Mouse (Mus musculus): ENCODE data around the gene 5730522E02Rik. TPM values are rescaled to one million over a fixed set of nuclear protein-coding genes. Genes with fewer than 3 reads are reported as not detected.

Gene 5730522E02Rik
- polyA plus RNA-seq, 1 experiment from 2014 or later = 26.4 TPM

GRCm38 (mm10) chr11:25838451-25838850 is 372.1 kb downstream of the 5730522E02Rik start:
- Histone ChIP-seq H3K4me1 (replicated peaks; ENCODE audit: control insufficient read depth, insufficient read depth, low read length) (no peaks in the 10 kb centered on the region), H3K9me3 (ENCODE audit: control insufficient read depth, low read length) (no peaks in the 10 kb centered on the region)
- 94% methylated on average over 1 of the region's 1 CpGs for WGBS

GRCm38 (mm10) chr11:25819789-25820188 is 390.8 kb downstream of the 5730522E02Rik start:
- H3K27me3 ChIP-seq (replicated peaks; ENCODE audit: control insufficient read depth, insufficient read depth, low read length) = no peaks in the 10 kb centered on the region
- H3K36me3 ChIP-seq (ENCODE audit: control insufficient read depth, insufficient read depth) = no peaks in the 10 kb centered on the region
- H3K9ac ChIP-seq (replicated peaks; ENCODE audit: low read depth, low read length) = no peak overlapping the region
- H3K4me3 ChIP-seq (replicated peaks; ENCODE audit: low read length) = no peak overlapping the region
- H3K9me3 ChIP-seq (ENCODE audit: control insufficient read depth, low read length) = peaks cover 2% of the 10 kb centered on the region; the same call in 1 of the 2 replicates
- no peaks in the 10 kb centered on the region for H3K4me1 ChIP-seq (replicated peaks; ENCODE audit: control insufficient read depth, insufficient read depth, low read length)
- no peak for ATAC-seq
- no peak overlapping the region for H3K4me2 ChIP-seq (ENCODE audit: low read length)
- no peak overlapping the region for H3K27ac ChIP-seq (ENCODE audit: low read length)

More at GRCm38 (mm10) chr11:25838451-25838850, 372.1 kb downstream of the 5730522E02Rik start:
- Histone ChIP-seq H3K27ac (ENCODE audit: low read length) (no peak overlapping the region), H3K9ac (replicated peaks; ENCODE audit: low read depth, low read length) (no peak overlapping the region), H3K4me3 (replicated peaks; ENCODE audit: low read length) (no peak overlapping the region), H3K27me3 (replicated peaks; ENCODE audit: control insufficient read depth, insufficient read depth, low read length) (no peaks in the 10 kb centered on the region), H3K4me2 (ENCODE audit: low read length) (no peak overlapping the region), H3K36me3 (ENCODE audit: control insufficient read depth, insufficient read depth) (no peaks in the 10 kb centered on the region)
- ATAC-seq = no peak

- Histone ChIP-seq H3K4me1 (replicated peaks; ENCODE audit: control insufficient read depth, insufficient read depth, low read length) (no peaks in the 10 kb centered on the region), H3K27me3 (replicated peaks; ENCODE audit: control insufficient read depth, insufficient read depth, low read length) (no peaks in the 10 kb centered on the region), H3K9ac (replicated peaks; ENCODE audit: low read depth, low read length) (no peak overlapping the region), H3K4me3 (replicated peaks; ENCODE audit: low read length) (no peak overlapping the region), H3K36me3 (ENCODE audit: control insufficient read depth, insufficient read depth) (no peaks in the 10 kb centered on the region), H3K4me2 (ENCODE audit: low read length) (no peak overlapping the region), H3K9me3 (ENCODE audit: control insufficient read depth, low read length) (no peaks in the 10 kb centered on the region), H3K27ac (ENCODE audit: low read length) (no peak overlapping the region)
- no peak for ATAC-seq
- WGBS = 79% methylated on average over 2 of the region's 2 CpGs
Measured at GRCm38 (mm10) chr11:25813446-25813845, 397.1 kb downstream of the 5730522E02Rik start.

GRCm38 (mm10) chr11:25787691-25788090 is 422.9 kb downstream of the 5730522E02Rik start:
- Histone ChIP-seq H3K27me3 (replicated peaks; ENCODE audit: control insufficient read depth, insufficient read depth, low read length) (no peaks in the 10 kb centered on the region), H3K4me3 (replicated peaks; ENCODE audit: low read length) (no peak overlapping the region), H3K36me3 (ENCODE audit: control insufficient read depth, insufficient read depth) (no peaks in the 10 kb centered on the region), H3K27ac (ENCODE audit: low read length) (no peak overlapping the region), H3K9me3 (ENCODE audit: control insufficient read depth, low read length) (no peaks in the 10 kb centered on the region), H3K4me1 (replicated peaks; ENCODE audit: control insufficient read depth, insufficient read depth, low read length) (no peaks in the 10 kb centered on the region), H3K4me2 (ENCODE audit: low read length) (no peak overlapping the region), H3K9ac (replicated peaks; ENCODE audit: low read depth, low read length) (no peak overlapping the region)
- 57% methylated on average over 1 of the region's 1 CpGs for WGBS
- ATAC-seq = no peak

DNA sequence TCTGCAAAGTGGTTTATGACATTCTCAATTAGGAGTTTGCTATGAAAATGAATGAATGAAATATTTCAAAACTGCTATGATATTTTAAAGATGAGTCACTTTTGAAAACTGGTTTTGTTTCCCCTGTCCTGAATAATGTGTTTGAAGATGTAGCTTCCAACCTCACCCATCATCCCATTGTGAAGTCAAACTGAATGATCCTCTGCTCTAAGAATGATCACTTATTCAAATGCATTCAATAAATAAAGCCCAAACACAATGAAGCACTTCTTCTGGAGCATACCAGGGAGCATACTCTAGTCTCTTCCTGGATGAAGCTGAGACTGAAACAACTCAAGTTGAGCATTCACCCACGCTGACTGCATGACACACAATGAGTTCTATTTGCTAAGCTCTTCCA is 438.3 kb downstream of the 5730522E02Rik start:
- no peak overlapping the region for H3K27ac ChIP-seq (ENCODE audit: low read length)
- no peak overlapping the region for H3K9ac ChIP-seq (replicated peaks; ENCODE audit: low read depth, low read length)
- no peak for ATAC-seq
- no peak overlapping the region for H3K4me3 ChIP-seq (replicated peaks; ENCODE audit: low read length)
- H3K4me1 ChIP-seq (replicated peaks; ENCODE audit: control insufficient read depth, insufficient read depth, low read length) = peaks cover 8% of the 10 kb centered on the region
- 83% methylated on average over 1 of the region's 1 CpGs for WGBS
- no peaks in the 10 kb centered on the region for H3K27me3 ChIP-seq (replicated peaks; ENCODE audit: control insufficient read depth, insufficient read depth, low read length)
- H3K4me2 ChIP-seq (ENCODE audit: low read length) = no peak overlapping the region
- no peaks in the 10 kb centered on the region for H3K36me3 ChIP-seq (ENCODE audit: control insufficient read depth, insufficient read depth)
- no peaks in the 10 kb centered on the region for H3K9me3 ChIP-seq (ENCODE audit: control insufficient read depth, low read length)

GRCm38 (mm10) chr11:25770991-25771568 is 439.5 kb downstream of the 5730522E02Rik start:
- peak; percentile 18; the same call in 1 of the 2 replicates for ATAC-seq
- no peaks in the 10 kb centered on the region for H3K27me3 ChIP-seq (replicated peaks; ENCODE audit: control insufficient read depth, insufficient read depth, low read length)
- no peak overlapping the region; the same call in 1 of the 2 replicates for H3K27ac ChIP-seq (ENCODE audit: low read length)
- no peaks in the 10 kb centered on the region for H3K9me3 ChIP-seq (ENCODE audit: control insufficient read depth, low read length)
- WGBS = 56% methylated on average over 3 of the region's 3 CpGs
- H3K4me3 ChIP-seq (replicated peaks; ENCODE audit: low read length) = no peak overlapping the region
- H3K36me3 ChIP-seq (ENCODE audit: control insufficient read depth, insufficient read depth) = no peaks in the 10 kb centered on the region
- no peak overlapping the region for H3K9ac ChIP-seq (replicated peaks; ENCODE audit: low read depth, low read length)
- H3K4me1 ChIP-seq (replicated peaks; ENCODE audit: control insufficient read depth, insufficient read depth, low read length) = peaks cover 8% of the 10 kb centered on the region
- H3K4me2 ChIP-seq (ENCODE audit: low read length) = no peak overlapping the region

- H3K9me3 ChIP-seq (ENCODE audit: control insufficient read depth, low read length) = no peaks in the 10 kb centered on the region
- no peaks in the 10 kb centered on the region for H3K36me3 ChIP-seq (ENCODE audit: control insufficient read depth, insufficient read depth)
- H3K27me3 ChIP-seq (replicated peaks; ENCODE audit: control insufficient read depth, insufficient read depth, low read length) = no peaks in the 10 kb centered on the region
- WGBS = 24% methylated on average over 5 of the region's 5 CpGs
- no peak overlapping the region for H3K4me3 ChIP-seq (replicated peaks; ENCODE audit: low read length)
- H3K27ac ChIP-seq (ENCODE audit: low read length) = peak overlapping the region; percentile 10; the same call in 1 of the 2 replicates
- H3K9ac ChIP-seq (replicated peaks; ENCODE audit: low read depth, low read length) = no peak overlapping the region
- peak; percentile 45 for ATAC-seq
- no peak overlapping the region for H3K4me2 ChIP-seq (ENCODE audit: low read length)
- H3K4me1 ChIP-seq (replicated peaks; ENCODE audit: control insufficient read depth, insufficient read depth, low read length) = peaks cover 8% of the 10 kb centered on the region
Measured at GRCm38 (mm10) chr11:25767584-25768333, 442.8 kb downstream of the 5730522E02Rik start.

DNA sequence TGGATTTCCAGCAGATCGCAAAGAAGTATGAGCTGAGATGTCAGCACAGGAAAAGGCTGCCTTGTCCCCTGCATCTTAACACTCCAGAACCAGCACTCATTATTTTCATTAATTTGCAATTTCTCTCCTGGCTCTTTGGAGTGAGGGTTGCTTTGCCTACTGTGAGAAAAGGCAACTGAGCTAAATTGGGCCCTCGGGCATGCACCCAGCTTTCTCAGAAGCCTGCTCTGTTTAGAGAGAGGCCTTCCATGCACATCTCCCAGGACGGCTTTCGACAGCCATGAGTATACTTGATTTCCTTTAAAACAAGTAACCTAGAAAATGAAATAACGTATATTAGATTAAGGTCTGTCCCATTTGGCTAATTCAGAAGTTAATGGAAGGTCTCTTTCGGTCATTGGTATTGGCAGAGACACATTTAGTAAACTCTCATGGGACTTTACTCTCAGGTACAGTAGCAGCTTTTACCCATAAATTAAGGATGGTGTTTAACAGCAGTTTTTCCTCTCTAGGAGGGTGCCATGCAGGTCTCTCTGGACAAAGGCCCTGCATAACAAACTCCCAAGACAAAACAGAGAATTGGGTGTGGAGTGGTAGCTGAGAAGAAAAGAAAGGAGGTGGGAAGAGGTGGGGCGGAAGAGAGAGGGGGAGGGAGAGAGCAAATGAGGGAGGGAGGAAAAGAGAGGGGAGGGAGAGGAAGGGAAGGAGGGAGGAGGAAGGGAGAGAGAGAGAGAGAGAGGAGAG is 457.2 kb downstream of the 5730522E02Rik start:
- Histone ChIP-seq H3K4me2 (ENCODE audit: low read length) (no peak overlapping the region), H3K9ac (replicated peaks; ENCODE audit: low read depth, low read length) (no peak overlapping the region), H3K4me3 (replicated peaks; ENCODE audit: low read length) (no peak overlapping the region), H3K27me3 (replicated peaks; ENCODE audit: control insufficient read depth, insufficient read depth, low read length) (no peaks in the 10 kb centered on the region), H3K9me3 (ENCODE audit: control insufficient read depth, low read length) (no peaks in the 10 kb centered on the region), H3K4me1 (replicated peaks; ENCODE audit: control insufficient read depth, insufficient read depth, low read length) (peaks cover 3% of the 10 kb centered on the region; the same call in 1 of the 2 replicates), H3K36me3 (ENCODE audit: control insufficient read depth, insufficient read depth) (no peaks in the 10 kb centered on the region), H3K27ac (ENCODE audit: low read length) (peak overlapping the region; percentile 20; the same call in 1 of the 2 replicates)
- 56% methylated on average over 7 of the region's 7 CpGs for WGBS
- ATAC-seq = peak; percentile 76

DNA sequence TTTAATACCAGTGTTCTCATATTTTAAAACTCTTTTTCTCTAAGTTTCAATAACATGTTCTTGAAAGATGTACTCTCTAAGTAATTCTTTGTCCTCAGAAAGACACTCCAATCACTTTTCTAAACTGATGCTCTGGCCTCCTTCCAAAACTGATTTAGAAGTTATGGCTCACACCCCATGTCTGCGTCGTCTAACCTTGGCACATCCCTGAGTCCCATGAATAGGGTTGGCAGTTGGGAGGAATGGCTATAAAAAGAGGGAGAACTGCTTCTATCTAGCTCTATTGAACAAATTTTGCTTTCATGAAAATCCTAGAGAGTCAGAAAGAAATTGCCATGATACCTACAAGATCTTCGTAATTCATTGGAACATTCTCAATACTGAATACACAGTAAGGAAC is 458.1 kb downstream of the 5730522E02Rik start:
- ATAC-seq = peak; percentile 77
- Histone ChIP-seq H3K4me3 (replicated peaks; ENCODE audit: low read length) (no peak overlapping the region), H3K9ac (replicated peaks; ENCODE audit: low read depth, low read length) (no peak overlapping the region), H3K4me2 (ENCODE audit: low read length) (no peak overlapping the region), H3K9me3 (ENCODE audit: control insufficient read depth, low read length) (no peaks in the 10 kb centered on the region), H3K27me3 (replicated peaks; ENCODE audit: control insufficient read depth, insufficient read depth, low read length) (no peaks in the 10 kb centered on the region), H3K27ac (ENCODE audit: low read length) (no peak overlapping the region), H3K36me3 (ENCODE audit: control insufficient read depth, insufficient read depth) (no peaks in the 10 kb centered on the region), H3K4me1 (replicated peaks; ENCODE audit: control insufficient read depth, insufficient read depth, low read length) (peaks cover 3% of the 10 kb centered on the region; the same call in 1 of the 2 replicates)
- WGBS = 59% methylated on average over 3 of the region's 3 CpGs
